Mouse (Mus musculus): ENCODE measurements around the gene Zbed6.
"Not testable (repeated sequence)": the region's sequence is repeated elsewhere in the genome, so short reads cannot be mapped to it uniquely, and the experiment has no call there.

Gene Zbed6

DNA sequence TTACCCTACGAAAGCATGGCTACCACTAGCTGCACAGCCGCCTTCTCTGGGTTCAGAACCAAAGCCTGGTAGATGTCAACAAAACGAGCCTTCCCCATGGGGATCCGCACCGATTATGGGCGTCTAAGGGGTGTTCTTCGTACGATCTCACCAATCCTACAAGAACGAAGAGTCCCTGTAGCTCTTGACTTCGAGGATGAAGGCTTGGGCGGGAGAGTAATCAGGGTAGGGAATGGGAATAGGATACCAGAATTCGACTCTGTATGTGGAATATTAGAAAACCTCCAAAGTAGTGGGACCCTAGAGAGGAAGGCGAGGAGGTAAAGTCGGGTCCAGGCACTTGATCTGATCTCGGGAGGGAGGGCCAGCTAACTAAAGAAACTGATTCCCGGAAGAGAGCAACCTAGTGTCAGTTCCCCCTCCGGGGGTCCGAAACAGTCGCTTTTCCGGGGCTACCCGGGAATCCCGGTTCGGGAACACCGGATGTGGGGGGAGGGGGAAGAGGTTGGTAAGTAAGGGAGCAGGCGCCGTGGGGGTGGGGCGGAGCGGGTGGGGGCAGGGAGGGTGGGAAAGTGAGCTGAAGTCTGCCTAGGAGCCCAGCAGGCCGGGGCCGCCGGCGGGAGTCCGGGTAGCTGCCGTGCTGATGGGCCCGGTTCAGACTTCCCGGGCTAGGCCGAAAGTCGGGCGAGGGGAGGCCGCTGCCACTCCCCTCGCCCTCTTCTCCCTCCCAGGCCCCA is at the start of gene Zbed6:
Gene Zbed6 (minus strand): TSS at position 420 of the 737 bp plus-strand sequence.
- DNase-seq: peak; percentile 62

DNA sequence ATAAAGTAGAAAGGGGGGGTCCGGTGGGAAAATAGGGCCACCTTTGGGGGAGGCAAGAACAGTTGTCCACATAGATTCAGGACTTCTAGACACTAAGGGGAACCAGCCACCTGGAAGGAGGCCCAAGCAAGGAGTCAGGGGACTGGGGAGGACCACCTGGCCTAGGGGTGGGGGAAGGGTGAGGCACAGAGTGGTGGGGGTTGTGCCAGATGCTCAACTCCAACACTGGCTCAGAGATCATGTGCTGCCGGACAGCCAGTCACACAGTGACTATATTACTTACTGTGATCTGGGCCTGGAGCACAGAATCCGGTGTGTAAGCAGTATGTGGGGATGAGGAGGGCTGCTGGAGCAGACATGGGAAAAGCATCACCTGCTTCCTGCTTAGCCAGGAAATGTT is 48.6 kb upstream of the Zbed6 start:
- peak; percentile 24 for DNase-seq

DNA sequence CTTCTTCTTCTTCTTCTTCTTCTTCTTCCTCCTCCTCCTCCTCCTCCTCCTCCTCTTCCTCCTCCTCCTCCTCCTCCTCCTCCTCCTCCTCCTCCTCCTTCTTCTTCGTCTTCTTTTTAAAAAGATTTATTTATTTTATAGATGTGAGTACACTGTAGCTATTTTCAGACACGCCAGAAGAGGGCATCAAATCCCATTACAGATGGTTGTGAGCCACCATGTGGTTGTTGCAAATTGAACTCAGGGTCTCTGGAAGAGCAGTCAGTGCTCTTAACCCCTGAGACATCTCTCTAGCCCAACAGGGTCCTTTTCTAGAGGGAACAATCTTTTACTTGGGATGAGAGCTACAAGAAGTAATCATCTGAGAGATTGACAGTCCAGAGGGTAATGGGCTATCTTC is 41.1 kb upstream of the Zbed6 start:
- peak; percentile 36 for DNase-seq

DNA sequence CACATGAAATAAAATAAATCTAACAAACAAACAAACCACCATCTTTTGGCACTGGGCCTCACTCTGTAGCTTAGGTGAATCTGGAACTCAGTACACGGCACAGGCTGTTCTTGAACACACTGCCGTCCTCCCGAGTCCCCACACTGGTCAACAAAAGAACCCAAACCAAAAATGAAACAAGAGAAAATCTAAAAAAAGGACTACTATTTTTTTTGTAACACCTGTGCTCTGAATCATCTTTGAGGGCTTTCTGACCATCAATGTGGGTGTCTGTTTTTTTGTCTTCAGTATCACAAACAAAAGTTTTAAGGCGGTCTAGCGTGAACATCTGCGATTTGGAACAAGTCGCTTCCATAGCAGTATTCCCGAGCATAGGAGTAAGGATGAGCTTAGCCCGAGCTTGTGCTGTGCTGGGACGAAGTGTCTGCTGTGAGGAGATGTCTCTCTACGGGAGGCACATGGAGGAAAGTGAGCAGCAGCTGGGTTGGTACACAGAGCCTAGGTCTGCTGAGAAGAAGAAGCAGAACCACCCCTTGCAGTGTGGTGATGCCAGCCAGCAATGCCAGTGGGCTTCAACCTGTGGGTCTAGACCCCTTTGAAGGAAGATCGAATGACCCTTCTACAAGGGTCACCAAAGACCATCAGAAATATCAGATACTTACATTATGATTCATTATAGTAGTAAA is 37.4 kb upstream of the Zbed6 start:
- DNase-seq: no peak

DNA sequence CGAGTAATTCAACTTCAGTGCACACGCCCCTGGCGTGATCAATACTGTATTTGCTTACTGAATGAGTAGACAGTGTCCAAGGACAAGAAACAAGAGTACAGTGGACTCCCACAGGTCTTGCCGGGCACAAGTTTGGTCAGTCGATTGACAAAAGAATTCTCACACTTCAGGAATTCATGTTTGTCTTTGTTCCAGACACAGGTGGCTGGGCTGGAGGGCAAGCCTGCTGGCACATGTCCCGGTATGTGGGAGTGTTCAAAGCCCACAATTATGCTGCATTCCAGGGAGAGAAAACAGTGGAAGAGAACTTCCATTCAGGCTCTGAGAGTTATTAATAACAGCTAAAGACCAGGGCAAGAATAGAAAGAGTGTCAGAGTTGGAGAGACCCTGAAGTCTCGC is 35.2 kb upstream of the Zbed6 start:
- no peak for DNase-seq

DNA sequence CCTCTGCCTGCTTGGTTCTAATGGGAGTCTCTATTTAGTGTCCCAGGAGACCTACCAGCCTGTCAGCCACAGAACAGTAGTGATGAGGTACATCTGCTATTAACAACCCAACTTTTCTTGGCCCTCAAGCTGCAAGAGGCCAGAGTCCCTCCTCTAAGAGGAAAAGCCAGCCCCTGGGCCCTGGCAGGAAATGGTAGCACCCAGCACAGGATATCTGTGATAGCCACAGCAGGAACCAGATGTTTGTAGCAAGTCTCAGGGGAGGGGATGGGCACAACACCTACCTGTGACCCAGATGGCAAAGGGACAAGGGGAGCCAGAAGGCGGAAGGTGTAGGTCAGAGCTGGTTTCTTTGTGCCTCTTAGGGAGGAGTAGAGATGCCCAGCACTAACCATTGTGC is 34.2 kb upstream of the Zbed6 start:
- DNase-seq: peak; percentile 28

DNA sequence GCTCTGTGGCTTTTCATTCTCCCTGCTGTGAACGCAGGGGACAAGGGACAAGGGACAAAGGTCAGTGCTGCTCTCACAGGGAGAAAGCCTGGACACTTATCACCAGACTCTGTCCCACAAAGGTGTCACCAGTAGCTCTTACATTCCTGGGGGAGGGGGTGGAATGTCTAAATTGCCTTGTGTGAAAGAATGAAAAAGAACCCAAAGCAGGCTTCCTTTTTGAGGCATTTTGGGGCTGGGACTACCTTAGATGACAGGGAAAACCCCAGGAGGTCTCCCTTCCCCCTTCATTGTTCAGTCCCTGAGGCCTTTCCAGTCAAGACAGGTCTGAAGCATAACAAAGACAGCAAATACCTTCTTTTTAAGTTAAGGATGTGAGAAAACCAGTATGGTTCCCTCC is 33.6 kb upstream of the Zbed6 start:
- no peak for DNase-seq

DNA sequence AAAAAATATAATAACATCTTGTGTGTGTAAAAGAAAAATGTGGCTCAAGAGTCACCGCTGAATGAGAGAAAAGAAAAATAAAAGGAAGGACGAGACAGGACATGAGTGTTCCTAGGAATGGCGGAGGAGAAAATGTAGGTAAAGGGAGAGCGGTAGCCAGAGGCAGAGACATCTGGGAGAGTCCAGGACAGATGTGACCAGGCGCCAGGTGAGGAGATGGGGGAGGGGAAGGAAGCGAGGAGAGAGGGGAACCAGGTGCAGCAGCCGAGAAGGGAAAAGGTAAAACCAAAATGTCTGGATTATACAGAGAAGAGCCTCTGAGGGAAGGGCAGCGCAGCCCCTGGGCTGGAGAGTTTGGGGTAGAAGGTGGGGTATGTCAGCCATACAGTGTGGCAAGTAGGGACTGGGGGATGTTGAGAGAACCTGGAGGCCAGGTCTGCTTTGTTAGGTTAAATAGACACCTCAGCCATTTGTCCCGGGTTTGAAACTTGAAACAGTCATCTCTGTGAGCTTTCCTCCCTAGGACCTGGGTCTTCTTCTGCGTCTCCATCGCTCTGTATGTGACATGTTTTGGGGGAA is 32.9 kb upstream of the Zbed6 start:
- DNase-seq: no peak

DNA sequence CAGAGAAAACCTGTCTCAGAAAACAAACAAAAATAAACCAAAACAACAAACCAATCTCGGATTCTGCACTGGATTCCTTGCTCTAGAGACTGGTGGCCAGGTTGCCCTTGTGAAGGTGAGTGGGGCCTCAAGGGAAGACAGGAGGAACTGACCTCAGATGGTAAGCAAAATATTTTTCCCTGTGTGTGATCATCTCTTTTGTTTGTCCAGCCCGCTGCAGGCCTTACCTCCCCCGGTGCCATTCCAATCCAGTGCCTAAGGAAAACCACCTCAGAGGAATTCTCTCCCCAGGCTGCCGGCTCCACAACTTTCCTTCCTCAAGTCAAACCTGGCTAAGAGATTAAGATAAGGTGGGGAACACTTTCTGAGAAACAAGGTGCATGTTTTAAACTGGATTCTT is 31.5 kb upstream of the Zbed6 start:
- no peak for DNase-seq

DNA sequence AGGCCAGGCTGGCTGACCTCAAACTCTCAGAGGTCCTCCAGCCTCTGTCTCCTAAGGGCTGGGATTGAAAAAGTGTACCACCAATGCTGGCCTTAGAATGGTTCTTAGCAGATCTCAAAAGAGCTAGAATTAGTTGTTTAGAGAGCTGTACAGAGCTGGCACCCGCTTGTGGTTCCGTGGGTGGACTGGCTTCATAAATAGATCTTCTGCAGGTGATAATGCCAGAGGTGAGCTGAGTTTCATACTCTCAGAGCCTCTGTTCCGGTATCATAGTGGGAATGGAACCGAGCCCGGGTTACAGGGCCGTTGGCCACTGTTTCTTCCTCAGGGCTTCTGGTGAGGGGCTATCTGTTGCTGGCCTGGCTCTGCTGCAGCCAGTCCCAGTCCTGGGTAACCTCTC is 30.4 kb upstream of the Zbed6 start:
- DNase-seq: no peak

DNA sequence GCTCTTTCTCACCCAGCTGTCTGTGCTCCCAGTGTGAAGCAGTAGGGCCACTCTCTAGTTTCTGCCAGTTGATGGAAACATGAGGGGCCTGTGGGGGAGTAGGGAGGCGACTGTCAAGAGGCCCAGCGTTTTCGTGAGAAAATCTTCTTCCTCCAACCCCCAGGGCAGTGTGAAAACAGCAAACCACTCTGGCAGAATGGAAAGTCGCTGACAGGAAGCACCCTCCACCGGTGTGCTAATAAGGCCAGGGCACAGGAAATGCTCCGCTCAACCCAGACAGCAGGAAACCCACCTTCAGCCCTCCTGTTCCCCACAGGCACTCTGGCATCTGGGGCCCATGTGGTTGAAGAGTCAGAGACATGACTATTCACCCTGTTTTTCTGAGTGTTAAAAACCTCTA is 29.2 kb upstream of the Zbed6 start, which contains the start of gene Lax1:
Gene Lax1 (minus strand): TSS at position 212 of the 400 bp plus-strand sequence.
- DNase-seq: peak; percentile 77

DNA sequence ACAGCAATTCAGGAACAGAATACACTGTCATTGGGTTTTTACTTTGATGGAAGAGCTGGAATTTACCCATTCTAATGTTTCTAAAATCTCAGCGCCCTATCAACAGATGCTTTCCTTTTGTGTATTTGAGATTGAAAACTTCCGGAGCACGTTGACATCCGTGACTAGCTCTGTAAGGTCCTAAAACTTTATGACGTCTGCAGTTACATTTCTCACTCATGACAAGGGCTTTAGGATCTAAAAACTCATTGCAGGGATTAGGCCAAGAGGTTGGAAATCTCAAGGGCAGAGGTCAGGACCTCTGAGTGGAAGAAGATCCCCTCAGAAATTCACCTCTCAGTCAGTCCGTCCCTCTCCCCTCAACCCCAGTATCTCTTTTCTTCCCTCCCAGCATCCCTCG is 27.6 kb upstream of the Zbed6 start:
- no peak for DNase-seq

DNA sequence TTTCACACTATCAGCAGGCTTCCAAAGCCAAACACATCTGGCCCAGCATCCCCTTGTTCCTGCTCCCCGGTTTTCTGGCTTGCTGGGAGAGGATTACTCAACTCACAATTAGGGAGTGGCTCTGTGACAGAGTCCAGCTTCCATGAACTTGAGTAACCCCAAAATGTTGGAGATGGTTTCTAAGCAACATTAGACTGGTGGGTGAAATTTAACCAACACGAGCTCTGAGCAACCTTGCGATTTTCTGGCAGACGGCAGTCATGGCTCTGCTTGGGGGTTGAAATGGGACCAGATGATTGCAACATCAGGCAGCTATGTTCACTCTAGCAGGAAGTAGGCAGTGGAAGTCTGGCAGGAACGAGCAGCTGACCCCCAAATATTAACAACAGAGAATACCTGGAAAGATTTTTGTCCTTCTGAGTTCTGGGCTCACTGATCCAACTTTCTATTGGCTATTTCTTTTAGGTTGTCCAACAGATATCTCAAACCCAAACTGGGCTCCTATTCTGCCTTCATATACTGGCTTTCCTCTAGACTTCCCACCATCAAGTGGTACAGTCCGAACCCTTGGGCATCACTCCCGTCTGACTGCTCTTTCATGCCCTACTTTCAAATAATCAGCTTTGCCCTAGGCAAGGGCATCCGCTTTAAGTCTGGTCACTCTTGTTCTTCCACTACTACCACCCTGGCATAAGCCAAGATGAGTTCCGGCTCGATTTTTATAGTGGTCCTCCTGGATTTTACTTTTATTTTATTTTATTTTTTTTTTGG is 25.2 kb upstream of the Zbed6 start:
- DNase-seq: no peak

DNA sequence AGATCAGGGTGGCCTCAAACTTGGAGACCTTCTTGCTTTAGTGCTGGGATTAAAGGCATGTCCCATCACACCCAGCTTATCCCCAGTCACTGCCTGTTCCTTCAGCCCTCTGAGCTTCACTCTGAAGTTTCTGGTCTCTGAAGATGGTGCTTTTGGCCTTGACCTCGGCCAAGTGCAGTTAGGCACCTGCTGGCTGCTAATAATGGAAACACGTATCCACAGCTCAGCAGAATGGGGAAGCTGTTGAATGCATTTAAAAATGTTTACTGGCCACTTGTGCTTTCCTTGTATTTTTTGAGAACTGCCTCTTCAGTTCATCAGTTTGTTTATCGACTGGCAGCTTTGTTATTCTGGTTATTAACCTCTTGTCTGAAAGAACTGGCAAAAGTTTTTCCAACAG is 11.1 kb upstream of the Zbed6 start:
- DNase-seq: no peak

DNA sequence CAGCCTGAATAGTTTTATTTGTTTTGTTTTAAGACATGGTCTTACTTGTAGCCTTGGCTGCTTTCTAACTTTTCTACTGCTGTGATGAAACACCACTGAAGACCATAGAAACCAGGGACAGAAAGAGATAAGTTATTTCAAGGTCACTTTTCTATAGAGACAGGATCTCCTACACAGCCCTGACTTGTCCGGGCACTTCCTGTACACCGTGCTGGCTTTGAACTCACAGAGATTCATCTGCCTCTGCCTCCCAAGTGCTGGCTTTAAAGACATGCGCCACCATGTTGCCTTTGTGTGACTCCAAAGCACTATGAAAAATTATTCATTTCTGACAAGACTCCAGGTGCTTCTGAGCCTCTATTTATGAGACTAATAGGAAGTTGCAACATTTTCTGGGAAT is 10.6 kb upstream of the Zbed6 start:
- no peak for DNase-seq

DNA sequence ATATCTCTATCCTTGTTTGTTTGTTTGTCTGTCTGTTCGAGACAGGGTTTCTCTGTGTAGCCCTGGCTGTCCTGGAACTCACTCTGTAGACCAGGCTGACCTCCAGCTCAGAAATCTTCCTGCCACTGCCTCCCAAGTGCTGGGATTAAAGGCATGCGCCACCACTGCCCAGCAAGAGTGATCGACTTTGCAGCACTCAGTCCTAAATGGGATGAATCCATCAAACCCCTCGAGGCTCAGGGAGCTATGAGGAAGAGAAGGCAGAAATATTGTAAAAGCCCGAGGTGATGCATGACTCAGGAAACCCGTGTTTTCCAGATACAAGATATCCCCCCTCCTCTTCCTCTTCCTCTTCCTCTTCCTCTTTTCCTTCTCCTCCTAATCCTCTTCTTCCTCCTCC is 10.1 kb upstream of the Zbed6 start:
- DNase-seq: no peak

DNA sequence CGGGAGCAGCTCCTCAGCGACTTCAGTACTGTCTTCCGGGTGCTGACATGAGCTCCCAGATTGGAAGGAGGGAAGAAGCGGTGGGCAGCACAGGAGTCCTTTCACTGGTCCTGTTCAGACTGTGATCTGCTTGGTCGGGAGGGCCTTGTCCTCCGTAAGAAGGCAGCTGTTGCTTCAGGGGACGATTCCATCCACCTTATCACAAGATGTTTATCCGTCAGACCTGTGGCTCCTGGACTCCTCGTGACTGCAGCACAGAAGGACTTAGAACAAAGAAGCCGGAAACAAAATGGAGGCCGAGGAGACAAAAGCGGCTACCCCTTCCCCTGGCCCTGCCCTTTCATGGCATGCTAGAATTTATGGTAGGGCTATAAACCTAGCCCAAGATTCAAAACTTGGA is 9.5 kb upstream of the Zbed6 start:
- no peak for DNase-seq

DNA sequence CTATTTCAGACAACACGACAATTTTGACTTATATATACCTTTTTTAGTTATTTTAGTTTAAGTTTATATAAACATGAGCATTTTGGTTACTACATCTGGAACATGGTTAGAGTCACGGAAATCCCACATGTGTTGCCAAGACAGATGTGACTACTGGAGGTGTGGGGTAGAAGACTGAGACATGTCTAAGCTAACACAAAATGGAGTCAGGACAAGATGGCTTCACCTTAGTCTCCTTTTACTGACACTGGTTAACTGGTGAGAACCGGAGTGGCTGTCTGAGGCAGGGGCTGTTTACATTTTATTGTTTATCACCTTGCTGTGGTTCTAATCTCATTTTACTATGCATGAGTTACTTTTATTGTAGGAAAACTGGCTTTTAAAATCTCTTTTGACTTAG is 7.9 kb upstream of the Zbed6 start:
- no peak for DNase-seq

DNA sequence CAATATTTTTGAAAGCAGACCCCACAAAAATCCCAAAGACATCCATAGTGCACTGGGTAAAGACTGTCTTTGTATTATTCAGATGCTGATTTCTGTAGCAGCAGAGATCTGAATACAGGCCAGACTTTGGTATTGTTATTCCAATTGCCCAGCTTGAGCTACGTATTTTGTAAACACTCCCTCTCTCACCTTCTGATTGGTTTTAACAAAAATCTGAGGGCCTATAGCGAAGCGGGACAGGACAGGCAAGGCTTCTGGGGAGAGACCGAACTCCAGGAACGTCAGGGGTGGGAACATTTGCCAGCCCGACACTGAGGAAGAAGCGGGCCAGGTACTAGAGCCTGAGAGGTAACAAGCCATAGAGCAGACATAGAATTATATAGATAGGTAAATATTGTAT is 7.0 kb upstream of the Zbed6 start:
- DNase-seq: no peak

DNA sequence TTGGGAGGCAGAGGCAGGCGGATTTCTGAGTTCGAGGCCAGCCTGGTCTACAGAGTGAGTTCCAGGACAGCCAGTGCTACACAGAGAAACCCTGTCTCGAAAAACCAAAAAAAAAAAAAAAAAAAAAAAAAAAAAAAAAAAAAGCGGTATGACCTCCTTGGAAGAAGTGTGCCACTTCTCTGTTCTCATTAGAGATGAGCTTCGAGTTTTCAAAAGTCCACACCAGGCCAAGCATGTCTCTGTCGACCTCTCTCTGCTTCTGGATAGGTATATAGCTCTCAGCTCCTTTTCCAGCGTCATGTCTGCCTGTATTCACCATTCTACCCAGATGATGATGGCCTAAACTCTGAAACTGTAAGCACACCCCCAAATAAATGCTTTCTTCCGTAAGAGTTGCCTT is 5.0 kb upstream of the Zbed6 start:
- DNase-seq: not testable (repeated sequence)

DNA sequence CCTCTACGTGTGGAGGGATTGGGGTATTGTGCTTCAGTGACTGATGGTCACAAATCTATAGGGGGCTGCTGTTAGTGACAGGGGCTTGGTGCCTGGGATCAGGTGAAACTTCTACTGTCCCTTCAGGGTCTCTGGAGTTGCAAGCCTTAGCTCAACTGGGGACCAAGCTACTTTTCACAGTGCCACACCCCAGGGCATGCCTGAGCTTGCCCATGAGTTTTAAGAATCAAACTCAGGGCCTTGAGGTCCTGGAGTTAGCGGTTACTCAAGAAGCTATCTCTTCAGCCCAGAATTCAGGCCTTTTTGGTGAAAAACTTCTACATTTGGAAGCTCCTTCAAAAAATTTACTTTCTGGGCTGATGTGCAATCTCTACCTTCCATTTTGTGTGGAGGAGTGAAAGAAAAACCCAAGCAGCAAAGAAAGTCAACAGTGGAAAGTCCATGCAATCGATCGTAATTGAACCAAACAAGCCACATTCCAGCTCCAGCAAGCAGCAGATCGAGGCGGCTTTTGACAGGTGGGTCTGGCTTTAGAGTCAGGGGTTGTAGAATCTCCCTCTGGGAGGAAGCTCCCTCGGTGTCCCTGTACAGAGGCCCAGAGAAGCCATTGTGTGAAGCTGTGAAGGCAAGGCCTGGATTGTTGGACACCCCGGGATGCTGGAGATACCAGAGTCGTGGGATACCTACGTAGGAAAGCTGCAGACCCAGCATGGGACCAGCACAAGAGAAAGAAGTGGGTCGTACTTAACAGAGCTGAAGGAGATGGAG is 3.7 kb upstream of the Zbed6 start:
- DNase-seq: no peak

DNA sequence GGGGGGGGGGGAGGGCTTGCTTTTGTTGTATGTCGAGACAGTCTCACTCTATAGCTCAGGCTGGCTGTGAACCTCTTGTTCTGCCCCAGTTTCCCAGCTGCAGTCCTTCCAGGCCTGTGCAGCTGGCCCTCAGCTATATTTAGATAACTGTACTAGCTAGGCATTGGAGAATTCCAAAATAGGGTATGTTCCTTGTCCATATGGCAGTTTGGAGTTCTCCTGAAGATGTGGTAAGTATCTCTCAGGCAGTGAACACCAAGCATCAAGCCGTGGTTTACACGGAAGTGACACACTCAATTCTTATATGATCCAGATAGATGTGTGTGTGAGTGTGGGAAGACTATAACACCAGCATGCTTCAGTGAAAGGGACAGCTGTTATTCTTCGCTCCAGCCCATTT is 2.7 kb upstream of the Zbed6 start:
- DNase-seq: no peak

DNA sequence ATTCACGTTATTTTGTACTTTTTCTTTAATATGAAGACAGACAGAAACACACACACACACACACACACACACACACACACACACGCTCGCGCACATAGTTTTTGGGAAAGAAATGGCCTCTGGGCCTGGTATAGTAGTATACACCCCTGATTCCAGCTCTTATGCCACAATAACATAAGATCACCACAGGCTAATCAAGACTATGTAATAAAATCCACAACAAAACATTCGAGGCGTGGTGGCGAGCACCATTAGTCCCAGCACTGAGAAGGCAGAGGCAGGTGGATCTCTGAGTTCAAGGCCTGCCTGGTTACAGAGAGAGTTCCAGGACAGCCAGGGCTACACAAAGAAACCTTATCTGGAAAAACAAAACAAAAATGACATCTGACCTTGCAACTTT is 2.3 kb upstream of the Zbed6 start:
- DNase-seq: no peak
